Mouse (Mus musculus): ENCODE measurements at regions not wholly inside any gene's neighbourhood (a gene's known extent, or its start where the extent isn't known, plus 50 kb on each side); places are given as distances from the start of the nearest gene placed in this dataset.

DNA sequence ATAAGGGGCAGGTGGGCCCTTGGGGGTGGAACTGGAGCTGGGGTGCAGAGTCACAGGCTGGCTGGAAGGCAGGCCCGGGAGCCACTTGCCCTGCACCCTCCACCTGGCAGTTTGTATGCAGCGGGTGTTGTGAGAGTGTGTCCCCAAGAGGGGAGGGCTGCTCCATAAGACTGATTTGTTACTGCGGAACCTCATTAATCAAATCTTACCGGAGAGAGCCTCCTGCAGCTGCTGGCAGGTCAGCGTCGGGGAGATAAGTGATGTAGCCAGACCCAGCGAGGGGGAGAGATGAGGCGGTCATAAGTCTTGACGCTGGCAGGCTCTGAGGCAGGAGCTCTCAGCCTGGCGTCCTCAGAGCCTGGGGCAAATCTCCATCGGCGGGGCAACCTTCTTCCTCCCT, 278.9 kb upstream of the 4930535I16Rik start:
- TF ChIP-seq CTCF (IDR thresholded peaks at IDR 0.05; ENCODE audit: low read depth, low read length) (no peak), POLR2A (IDR thresholded peaks at IDR 0.05; ENCODE audit: insufficient read depth, low read length) (no peak)

Data from ES-Bruce4 (cell line).